Mouse (Mus musculus) left cerebral cortex, postnatal 14 days (tissue): ENCODE results near the gene Trmt10c. TPM values are rescaled to one million over a fixed set of nuclear protein-coding genes. Genes with fewer than 3 reads are reported as not detected.
"Not testable (repeated sequence)": the region's sequence is repeated elsewhere in the genome, so short reads cannot be mapped to it uniquely, and the experiment has no call there.

ENCODE experiments used
- DNase-seq, 2 experiments: peaks; one replicate each; pipeline ENCODE4 v3.0.0; 2021 to 2022; ENCODE audit warnings: low spot score in 2 of 2, mixed read lengths in 1 of 2
- intact Hi-C: fragments of 180-260 bp; cut with DNase I; formaldehyde crosslinking; loops from one replicate; pipeline ENCODE4 v1.15.1; 2025
- total RNA-seq, 2 experiments: library from RNA; stranded (reverse); gene quantifications; 2 replicates each; pipeline ENCODE4 v1.2.3; 2021

The Trmt10c gene
- total RNA-seq, 2 experiments from 2014 or later: 8.2 to 9.1 TPM

DNA sequence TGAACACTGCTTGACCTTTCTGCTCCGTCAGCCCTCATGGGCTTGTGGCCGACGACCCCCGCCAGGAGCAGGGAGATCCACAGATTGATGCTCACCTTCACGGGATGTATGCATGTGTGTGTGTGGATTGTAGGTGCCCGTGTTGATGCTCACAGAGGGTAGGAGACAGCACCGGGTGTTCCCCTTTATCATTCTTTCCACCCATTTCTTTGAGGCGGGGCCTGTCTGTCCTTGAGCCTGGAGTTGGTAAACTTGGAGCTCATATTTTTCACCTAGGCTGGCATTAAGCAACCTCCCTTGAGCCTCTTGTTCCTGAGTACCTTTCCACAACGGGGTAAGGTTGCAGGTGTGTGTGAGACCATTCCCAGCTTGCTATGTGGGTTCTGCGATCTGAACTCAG is 20.5 kb upstream of the Trmt10c start:
- intact Hi-C loops: no loop called here
- no peak for DNase-seq

DNA sequence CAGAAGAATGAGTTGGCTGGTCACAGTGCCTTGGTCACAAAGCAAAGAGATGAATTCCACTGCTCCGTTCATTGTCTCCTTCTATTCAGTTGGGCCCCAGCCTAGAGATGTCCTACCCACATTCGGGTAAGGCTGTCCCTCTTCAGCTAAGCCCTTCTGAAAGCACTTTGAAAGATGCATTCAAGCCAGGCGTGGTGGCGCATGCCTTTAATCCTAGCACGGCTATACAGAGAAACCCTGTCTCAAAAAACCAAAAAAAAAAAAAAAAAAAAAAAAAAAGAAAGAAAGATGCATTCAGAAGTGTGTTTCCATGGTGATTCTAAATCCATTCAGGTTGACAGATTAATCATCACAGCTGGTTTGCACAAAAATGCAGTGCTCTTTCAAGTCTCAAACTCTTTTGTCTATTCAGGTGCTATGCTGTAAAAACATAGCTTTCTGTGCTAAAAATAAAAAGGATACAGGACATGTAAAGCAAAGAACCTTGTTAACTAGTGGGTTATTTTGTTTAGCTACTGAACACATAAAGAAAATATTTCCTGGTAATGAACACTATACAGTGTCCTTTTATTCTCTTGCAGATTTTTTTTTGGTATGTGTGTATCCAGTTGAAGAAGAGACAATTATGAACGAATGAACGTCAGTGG is 19.4 kb upstream of the Trmt10c start:
- no peak for DNase-seq
- intact Hi-C loops: no loop called here

GRCm38 (mm10) chr16:56055911-56056310 is 18.3 kb upstream of the Trmt10c start:
- no peak for DNase-seq
- intact Hi-C loops: no loop called here

DNA sequence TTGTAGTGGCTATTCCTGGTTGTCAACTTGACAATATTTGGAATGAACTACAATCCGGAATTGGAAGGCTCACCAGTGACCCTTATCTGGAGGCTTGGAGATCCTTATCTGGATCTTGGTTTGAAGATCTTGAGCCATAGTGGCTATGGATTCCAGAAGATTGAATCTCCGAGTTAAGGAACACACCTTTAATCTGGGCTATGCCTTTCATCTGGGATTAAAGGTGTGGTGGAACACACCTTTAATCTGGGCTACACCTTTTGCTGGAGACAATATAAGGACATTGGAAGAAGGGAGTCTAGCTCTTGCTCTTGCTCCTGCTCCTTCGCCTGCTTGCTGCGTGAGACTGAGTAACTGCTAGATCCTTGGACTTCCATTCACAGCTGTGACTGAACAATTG is 10.4 kb upstream of the Trmt10c start, which contains the start of gene Senp7:
Gene Senp7, plus strand, starts transcription at position 301 of the 400 bp plus-strand sequence.
- DNase-seq, intact Hi-C loops: not testable (repeated sequence)

DNA sequence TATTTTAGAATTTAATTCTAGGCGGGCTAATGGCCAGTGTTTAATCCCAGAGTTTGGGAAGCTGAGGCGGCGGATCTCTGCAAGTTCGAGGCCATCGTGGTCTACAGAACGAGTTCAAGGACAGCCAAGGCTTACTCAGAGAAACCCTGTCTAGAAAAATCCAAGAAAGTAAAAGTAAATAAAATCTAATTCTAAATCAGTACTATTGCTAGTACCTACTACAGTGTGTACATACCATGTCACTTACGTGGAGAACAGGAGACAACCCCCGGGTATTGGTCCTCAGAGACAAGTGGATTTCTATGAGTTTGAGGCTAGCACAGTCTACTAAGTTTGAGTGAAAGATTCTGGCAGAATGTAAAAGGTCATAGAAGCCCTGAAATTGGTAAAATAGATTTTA is 471 bp upstream of the Trmt10c start:
- intact Hi-C loops: loop anchor here (5.0 kb wide), 2 partner anchors 39 to 66 kb away; partner anchors contain the start of gene Zbtb11
- DNase-seq: no peak

GRCm38 (mm10) chr16:56036501-56036900 is 1.1 kb downstream of the Trmt10c start:
- intact Hi-C loops: loop anchor here (5.0 kb wide), 2 partner anchors 41 to 64 kb away; partner anchors contain the start of gene Zbtb11
- DNase-seq: no peak

GRCm38 (mm10) chr16:56034566-56034965 is 3.1 kb downstream of the Trmt10c start:
- DNase-seq: no peak
- intact Hi-C loops: no loop called here

- intact Hi-C loops: no loop called here
- DNase-seq: peak; percentile 97
Measured at GRCm38 (mm10) chr16:56029661-56030082, 7.9 kb downstream of the Trmt10c start, which contains the start of gene Pcnp. Gene Pcnp, minus strand, starts transcription at chr16:56029739.

- no peak for DNase-seq
- intact Hi-C loops: no loop called here
Measured at GRCm38 (mm10) chr16:56028722-56029551, 8.7 kb downstream of the Trmt10c start.

DNA sequence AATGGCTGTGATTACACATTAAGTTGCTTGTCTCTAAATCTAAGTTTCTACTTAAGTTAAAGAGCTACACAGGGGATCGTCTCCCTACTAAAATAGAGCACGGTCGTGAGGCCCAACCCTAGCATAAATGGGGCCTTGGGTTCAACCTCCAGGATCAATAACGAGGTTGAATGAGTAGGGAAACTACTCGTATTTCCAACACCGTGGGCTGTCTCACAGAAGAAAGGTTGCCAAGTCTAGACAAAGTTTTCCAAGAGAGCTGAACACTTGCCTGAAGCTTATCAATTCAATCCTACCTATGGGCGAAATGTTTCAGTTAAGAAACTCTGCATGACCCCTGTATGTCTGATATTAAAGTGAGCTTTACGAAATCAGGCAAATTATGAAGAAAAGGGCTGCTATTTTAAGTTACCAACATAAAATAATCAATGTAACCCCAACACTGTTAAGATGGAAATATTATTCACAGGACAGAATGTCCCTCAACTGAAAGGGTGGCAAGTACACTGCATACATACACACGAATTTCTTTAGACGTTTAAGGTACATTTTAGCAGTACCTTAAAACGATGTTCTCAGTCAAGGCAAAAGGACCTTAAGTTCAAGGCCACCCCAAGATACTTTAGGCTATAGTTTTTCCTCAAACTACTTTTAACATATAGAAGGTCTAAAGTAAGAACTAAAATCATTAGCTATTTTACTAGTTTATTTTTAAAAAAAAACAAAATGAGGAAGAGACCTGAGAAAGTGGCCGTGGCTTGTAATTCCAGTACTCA is 9.6 kb downstream of the Trmt10c start:
- intact Hi-C loops: no loop called here
- DNase-seq: no peak

DNA sequence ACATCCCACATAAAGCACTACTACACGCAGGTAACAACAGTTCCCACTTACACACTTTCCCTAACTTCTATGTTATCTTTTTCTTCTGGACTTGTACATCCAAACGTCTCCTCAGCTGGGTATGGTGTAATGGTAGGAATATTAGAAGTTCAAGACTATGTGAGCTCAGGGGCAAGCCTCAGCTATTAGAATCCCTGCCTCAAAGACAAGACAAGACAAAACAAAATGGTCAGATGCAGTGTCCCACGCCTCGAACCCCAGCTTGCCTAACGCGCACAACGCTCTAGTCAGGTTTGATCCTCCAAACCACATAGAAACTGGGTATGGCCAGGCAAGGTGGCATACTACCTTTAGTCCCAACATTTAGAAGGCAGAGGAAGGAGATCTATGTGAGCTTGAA is 18.0 kb downstream of the Trmt10c start:
- no peak for DNase-seq
- intact Hi-C loops: no loop called here

DNA sequence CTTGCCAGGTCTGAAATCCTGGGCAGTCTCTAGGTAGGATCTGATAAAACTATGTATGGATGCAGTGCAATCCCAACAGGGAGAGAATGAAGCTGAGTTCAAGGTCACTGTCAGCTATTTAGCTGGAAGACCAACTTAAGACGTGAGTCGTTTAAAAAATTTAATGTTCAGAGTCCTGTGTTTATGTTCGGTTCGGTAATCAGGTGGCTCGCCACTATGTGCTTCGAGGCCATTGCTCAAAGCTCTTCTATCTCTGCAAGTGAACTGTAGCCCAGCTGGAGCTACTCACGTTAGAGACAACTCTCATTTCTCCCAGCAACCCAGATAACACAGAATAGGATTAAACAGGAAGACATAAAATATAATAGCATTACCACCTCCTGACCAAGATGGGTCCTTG is 23.5 kb downstream of the Trmt10c start:
- DNase-seq: no peak
- intact Hi-C loops: no loop called here

GRCm38 (mm10) chr16:56012789-56013743 is 24.6 kb downstream of the Trmt10c start:
- intact Hi-C loops: no loop called here
- DNase-seq: no peak

DNA sequence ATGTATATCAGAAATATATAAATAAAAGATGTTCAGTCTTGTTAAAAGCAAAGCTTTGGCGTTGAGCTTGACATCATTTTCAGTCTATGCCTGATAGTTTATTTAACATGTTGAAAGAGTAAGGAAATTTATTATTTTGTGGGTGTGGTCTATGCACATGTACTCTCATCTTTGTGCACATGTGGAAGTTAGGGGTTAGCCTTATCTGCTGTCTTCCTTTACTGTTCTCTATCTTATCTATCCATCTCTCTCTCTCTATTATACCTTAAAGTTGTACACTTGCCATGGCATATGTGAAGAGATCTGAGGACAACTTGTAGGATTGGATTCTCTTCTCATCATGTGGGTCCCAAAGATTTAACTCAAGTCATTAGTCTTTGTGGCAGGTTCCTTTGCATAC is 28.8 kb downstream of the Trmt10c start:
- intact Hi-C loops: no loop called here

GRCm38 (mm10) chr16:56006798-56007197 is 30.8 kb downstream of the Trmt10c start:
- intact Hi-C loops: no loop called here
- DNase-seq: peak in 1 of 2 experiments; percentile 20

More for the DNA sequence above, 28.8 kb downstream of the Trmt10c start:
- DNase-seq: no peak

GRCm38 (mm10) chr16:55994235-55994634 is 43.4 kb downstream of the Trmt10c start:
- intact Hi-C loops: no loop called here
- no peak for DNase-seq

DNA sequence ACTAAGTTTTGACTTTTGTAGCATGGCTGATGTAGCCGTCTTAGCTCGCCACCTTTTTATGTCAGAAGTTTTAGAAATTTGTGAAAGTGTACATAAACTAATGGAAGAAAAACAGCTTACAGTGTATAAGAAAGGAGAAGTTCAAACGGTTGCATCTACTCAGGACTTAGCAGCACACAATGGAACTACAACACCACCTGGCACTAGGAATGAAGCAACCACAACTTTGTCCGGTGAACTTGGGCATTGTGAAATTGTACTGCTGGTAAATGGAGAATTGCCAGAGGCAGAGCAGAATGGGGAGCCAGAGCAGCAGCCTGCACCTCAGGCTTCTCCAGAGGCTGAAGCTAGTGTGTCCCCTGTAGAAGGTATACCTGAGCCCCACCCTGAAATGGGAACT is 47.3 kb downstream of the Trmt10c start:
- intact Hi-C loops: no loop called here

GRCm38 (mm10) chr16:55986001-55986400 is 51.6 kb downstream of the Trmt10c start:
- intact Hi-C loops: no loop called here
- DNase-seq: no peak

More for the DNA sequence above, 47.3 kb downstream of the Trmt10c start:
- DNase-seq: no peak
